Mouse (Mus musculus) kidney, adult 9 months (tissue): ENCODE results near the gene Gm7030.
"Not testable (repeated sequence)": the region's sequence is repeated elsewhere in the genome, so short reads cannot be mapped to it uniquely, and the experiment has no call there.

Experiments
- DNase-seq: peaks from one replicate; pipeline ENCODE4 v3.0.0; 2022

Gm7030 gene

GRCm38 (mm10) chr17:36128968-36129817, at the start of gene Gm7030:
Gm7030 (minus strand) TSS chr17:36129425.
- DNase-seq, result peak; percentile 64

GRCm38 (mm10) chr17:36178938-36179337, 49.7 kb upstream of the Gm7030 start:
- peak; percentile 13 for DNase-seq

- not testable (repeated sequence) for DNase-seq
Observed at GRCm38 (mm10) chr17:36176132-36176531, 46.9 kb upstream of the Gm7030 start.

GRCm38 (mm10) chr17:36170287-36170814, 41.1 kb upstream of the Gm7030 start:
- DNase-seq, result no peak

GRCm38 (mm10) chr17:36169753-36170152, 40.5 kb upstream of the Gm7030 start:
- DNase-seq, result no peak

- not testable (repeated sequence) for DNase-seq
Observed at GRCm38 (mm10) chr17:36169094-36169493, 39.9 kb upstream of the Gm7030 start.

GRCm38 (mm10) chr17:36168039-36168652, 38.9 kb upstream of the Gm7030 start, which contains the start of gene Gm8909:
Gm8909 (minus strand) TSS chr17:36168537.
- DNase-seq, result peak; percentile 21

GRCm38 (mm10) chr17:36167306-36168038, 38.2 kb upstream of the Gm7030 start:
- DNase-seq, result peak; percentile 25

GRCm38 (mm10) chr17:36166901-36167300, 37.7 kb upstream of the Gm7030 start:
- DNase-seq, result not testable (repeated sequence)

- no peak for DNase-seq
Observed at GRCm38 (mm10) chr17:36161129-36162051, 32.2 kb upstream of the Gm7030 start.

GRCm38 (mm10) chr17:36158264-36158663, 29.0 kb upstream of the Gm7030 start:
- not testable (repeated sequence) for DNase-seq

- DNase-seq, result not testable (repeated sequence)
Observed at GRCm38 (mm10) chr17:36157782-36158181, 28.6 kb upstream of the Gm7030 start.

GRCm38 (mm10) chr17:36154271-36155149, 25.3 kb upstream of the Gm7030 start:
- no peak for DNase-seq

- DNase-seq, result peak; percentile 20
Observed at GRCm38 (mm10) chr17:36151200-36151599, 22.0 kb upstream of the Gm7030 start.

GRCm38 (mm10) chr17:36148468-36148867, 19.2 kb upstream of the Gm7030 start:
- not testable (repeated sequence) for DNase-seq

GRCm38 (mm10) chr17:36146937-36147336, 17.7 kb upstream of the Gm7030 start:
- DNase-seq, result not testable (repeated sequence)

GRCm38 (mm10) chr17:36145861-36146156, 16.6 kb upstream of the Gm7030 start:
- not testable (repeated sequence) for DNase-seq

GRCm38 (mm10) chr17:36145111-36145860, 16.1 kb upstream of the Gm7030 start:
- no peak for DNase-seq

- DNase-seq, result not testable (repeated sequence)
Observed at GRCm38 (mm10) chr17:36136299-36136848, 7.1 kb upstream of the Gm7030 start.
